Comparison of ENCODE assay signal across 8 mouse cellular contexts in the genomic region with DNA sequence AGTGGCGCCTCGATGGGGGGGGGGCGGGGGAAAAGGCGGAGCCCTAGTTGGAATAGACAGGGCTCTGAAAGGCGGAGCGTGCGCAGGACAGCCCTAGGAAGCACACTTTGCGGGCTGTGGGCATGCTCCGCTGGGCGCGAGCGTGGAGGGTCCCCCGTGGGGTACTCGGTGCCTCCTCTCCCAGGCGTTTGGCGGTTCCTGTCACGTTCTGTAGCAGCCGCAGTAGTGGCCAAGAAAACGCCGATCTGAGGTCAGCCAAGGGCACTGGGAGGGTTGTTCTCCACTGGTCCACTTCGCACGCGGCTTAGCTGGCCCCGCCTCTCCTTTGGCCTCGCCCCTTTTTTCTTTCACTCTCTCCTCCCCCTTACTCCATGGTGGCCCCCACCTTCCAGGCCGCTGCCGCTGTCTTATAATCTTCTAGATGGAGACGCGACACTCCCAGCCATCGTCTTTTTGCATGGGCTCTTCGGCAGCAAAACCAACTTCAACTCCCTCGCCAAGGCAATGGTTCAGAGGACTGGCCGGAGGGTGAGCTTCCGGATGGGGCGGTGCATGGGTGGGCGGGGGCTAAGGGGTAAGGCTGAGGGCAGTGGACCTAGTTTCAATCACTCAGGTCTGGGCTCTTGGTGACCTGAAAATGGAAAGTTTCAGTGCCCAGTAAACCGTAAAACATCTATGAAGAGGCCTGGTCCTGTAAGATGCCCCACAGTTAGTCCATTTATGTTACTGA. TPM values are rescaled to one million over a fixed set of nuclear protein-coding genes. Genes with fewer than 3 reads are reported as not detected.
A peak's percentile ranks its signal among the peaks of the same experiment; 100 is the strongest.
DNase-seq lines count a peak whose midpoint lies in the region; ATAC-seq and TF ChIP-seq lines count a peak whose summit lies in the region.

No protein-coding gene starts in this region.

- H3K9ac ChIP-seq in heart, embryonic 11.5 days (ENCODE audit: low read depth, low read length) = peak overlapping the region; percentile 82
- peak overlapping the region; percentile 73 for H3K9ac ChIP-seq in kidney, embryonic 16.5 days (replicated peaks; ENCODE audit: low read length)
- H3K9ac ChIP-seq in liver, embryonic 12.5 days = peak overlapping the region; percentile 67

- H3K4me2 ChIP-seq in heart, embryonic 11.5 days = peak overlapping the region; percentile 87
- H3K4me2 ChIP-seq in kidney, embryonic 16.5 days (replicated peaks; ENCODE audit: low read depth, low read length) = peak overlapping the region; percentile 69
- peak overlapping the region; percentile 96 for H3K4me2 ChIP-seq in liver, embryonic 12.5 days

- H3K27me3 ChIP-seq in C2C12 (ENCODE audit: control insufficient read depth, insufficient read depth, insufficient read length) = no peaks in the 10 kb centered on the region
- H3K27me3 ChIP-seq in heart, embryonic 11.5 days (ENCODE audit: control insufficient read depth, insufficient read depth, low read length) = peaks cover 2% of the 10 kb centered on the region; the same call in 1 of the 2 replicates
- no peaks in the 10 kb centered on the region for H3K27me3 ChIP-seq in kidney, embryonic 16.5 days (ENCODE audit: insufficient read depth, low read length)
- H3K27me3 ChIP-seq in liver, embryonic 12.5 days (replicated peaks) = 0 out of 2 replicates have a peak, but pooled peaks cover 10% of the 10 kb centered on the region
- no peaks in the 10 kb centered on the region for H3K27me3 ChIP-seq in splenic B cell, adult 2 months (ENCODE audit: control insufficient read depth, insufficient read depth, low read length, poor library complexity, severe bottlenecking)

- no peaks in the 10 kb centered on the region for H3K9me3 ChIP-seq in heart, embryonic 11.5 days (replicated peaks; ENCODE audit: control insufficient read depth, low read length)
- no peaks in the 10 kb centered on the region for H3K9me3 ChIP-seq in kidney, embryonic 16.5 days (ENCODE audit: low read length)
- H3K9me3 ChIP-seq in liver, embryonic 12.5 days (replicated peaks) = no peaks in the 10 kb centered on the region

- no peaks in the 10 kb centered on the region for H3K79me3 ChIP-seq in C2C12 (ENCODE audit: low read depth)

- H3K4me1 ChIP-seq in heart, embryonic 11.5 days (ENCODE audit: control insufficient read depth, insufficient read depth, low read length) = peaks cover 19% of the 10 kb centered on the region
- peaks cover 30% of the 10 kb centered on the region for H3K4me1 ChIP-seq in kidney, embryonic 16.5 days (ENCODE audit: insufficient read depth, low read length)
- peaks cover 46% of the 10 kb centered on the region for H3K4me1 ChIP-seq in liver, embryonic 12.5 days

- TF ChIP-seq CTCF in C2C12 (IDR thresholded peaks at IDR 0.05; ENCODE audit: control insufficient read depth, insufficient read depth, insufficient read length) = no peak

- peak; percentile 94 for DNase-seq in brain, adult 2 months (ENCODE audit: low read depth, low spot score)
- DNase-seq in naive thymus-derived CD4-positive, alpha-beta T cell, adult 2 months (ENCODE audit: low read depth) = peak; percentile 96
- DNase-seq in splenic B cell, adult 2 months (ENCODE audit: low read depth, low spot score) = peak; percentile 91

- peak overlapping the region; percentile 48 for H3K4me3 ChIP-seq in C2C12 (ENCODE audit: insufficient read depth, poor library complexity, severe bottlenecking)
- peak overlapping the region; percentile 66 for H3K4me3 ChIP-seq in heart, embryonic 11.5 days (ENCODE audit: low read depth, low read length)
- peak overlapping the region; percentile 54 for H3K4me3 ChIP-seq in kidney, embryonic 16.5 days (ENCODE audit: low read length)
- peak overlapping the region; percentile 69 for H3K4me3 ChIP-seq in liver, embryonic 12.5 days

- H3K27ac ChIP-seq in heart, embryonic 11.5 days (ENCODE audit: low read depth, low read length) = peak overlapping the region; percentile 98
- peak overlapping the region; percentile 99 for H3K27ac ChIP-seq in kidney, embryonic 16.5 days (ENCODE audit: low read length)
- peak overlapping the region; percentile 90 for H3K27ac ChIP-seq in liver, embryonic 12.5 days

- H3ac ChIP-seq in C2C12 (ENCODE audit: control insufficient read depth, insufficient read length, low read depth) = peak overlapping the region; percentile 80

- peak; percentile 59 for ATAC-seq in erythroblast, adult 5-6 weeks (replicated peaks; ENCODE audit: low FRiP score, poor library complexity, severe bottlenecking)
- ATAC-seq in heart, embryonic 11.5 days (replicated peaks; ENCODE audit: insufficient number of reproducible peaks, low FRiP score, low TSS enrichment) = peak; percentile 76
- ATAC-seq in kidney, embryonic 16.5 days (ENCODE audit: low FRiP score, low TSS enrichment) = peak; percentile 82
- ATAC-seq in liver, embryonic 12.5 days = peak; percentile 71

- H3K79me2 ChIP-seq in C2C12 (ENCODE audit: control insufficient read depth, insufficient read depth) = no peaks in the 10 kb centered on the region

- 0% methylated on average over 33 of the region's 37 CpGs for WGBS in heart, embryonic 11.5 days (ENCODE audit: insufficient replicate concordance)
- WGBS in kidney, embryonic 16.5 days = under 1% methylated on average over 36 of the region's 37 CpGs
- WGBS in liver, embryonic 12.5 days (ENCODE audit: insufficient replicate concordance) = under 1% methylated on average over 37 of the region's 37 CpGs

- no peaks in the 10 kb centered on the region for H3K36me3 ChIP-seq in C2C12 (ENCODE audit: control insufficient read depth, insufficient read depth)
- no peaks in the 10 kb centered on the region for H3K36me3 ChIP-seq in heart, embryonic 11.5 days (ENCODE audit: control insufficient read depth, insufficient read depth, low read length)
- no peaks in the 10 kb centered on the region for H3K36me3 ChIP-seq in kidney, embryonic 16.5 days (ENCODE audit: insufficient read depth, low read length)
- peaks cover 9% of the 10 kb centered on the region for H3K36me3 ChIP-seq in liver, embryonic 12.5 days
- no peaks in the 10 kb centered on the region; the same call in 1 of the 2 replicates for H3K36me3 ChIP-seq in splenic B cell, adult 2 months (ENCODE audit: control insufficient read depth, insufficient read depth, low read length, poor library complexity, severe bottlenecking)

TF ChIP-seq in C2C12, 6 proteins besides CTCF, POLR2A, EP300 and RAD21:
- peak; percentile 63 for TF ChIP-seq MAX (IDR thresholded peaks at IDR 0.05)
- no peak for TF ChIP-seq MYOD1 (IDR thresholded peaks at IDR 0.05; ENCODE audit: control insufficient read depth, insufficient read length, low read depth)
- TF ChIP-seq FOSL1 (IDR thresholded peaks at IDR 0.05; ENCODE audit: insufficient read depth, low read length, poor library complexity, severe bottlenecking) = no peak
- no peak for TF ChIP-seq MYOG (IDR thresholded peaks at IDR 0.05; ENCODE audit: control insufficient read depth, extremely low read depth, insufficient read length)

RNA-seq across cellular contexts. Expression of gene Abhd11, which starts 0.8 kb away (rescaled TPM):
- 26.8 TPM for polyA plus RNA-seq in C2C12 (2012; fragmentation: generic; extraction: Trizol)
- total RNA-seq in erythroblast, adult 5-6 weeks (2015; ENCODE audit: low replicate concordance) = 4.6 and 19.0 TPM in 2 replicates
- total RNA-seq in erythroblast, adult 5-6 weeks (2017; ENCODE audit: low replicate concordance) = 11.6 and 17.5 TPM in 2 replicates
- 58.2 and 59.9 TPM in 2 replicates for polyA plus RNA-seq in heart, embryonic 11.5 days (2014; fragmentation: Nextera tagmentation; extraction: Ambion mirVana)
- 81.1 and 81.9 TPM in 2 replicates for polyA plus RNA-seq in kidney, embryonic 16.5 days (2015; fragmentation: Nextera tagmentation; extraction: Ambion mirVana)
- polyA plus RNA-seq in liver, embryonic 12.5 days (2016; fragmentation: Nextera tagmentation; extraction: Ambion mirVana) = 39.1 and 45.3 TPM in 2 replicates

RNA-seq across cellular contexts. Expression of gene Stx1a, which starts 13.5 kb away (rescaled TPM):
- 5.3 TPM for polyA plus RNA-seq in C2C12 (2012; fragmentation: generic; extraction: Trizol)
- not detected in 2 replicates for total RNA-seq in erythroblast, adult 5-6 weeks (2015; ENCODE audit: low replicate concordance)
- total RNA-seq in erythroblast, adult 5-6 weeks (2017; ENCODE audit: low replicate concordance) = not detected in 2 replicates
- polyA plus RNA-seq in heart, embryonic 11.5 days (2014; fragmentation: Nextera tagmentation; extraction: Ambion mirVana) = 10.4 and 13.4 TPM in 2 replicates
- polyA plus RNA-seq in kidney, embryonic 16.5 days (2015; fragmentation: Nextera tagmentation; extraction: Ambion mirVana) = 13.4 and 13.5 TPM in 2 replicates
- polyA plus RNA-seq in liver, embryonic 12.5 days (2016; fragmentation: Nextera tagmentation; extraction: Ambion mirVana) = 2.7 and 2.8 TPM in 2 replicates

RNA-seq across cellular contexts. Expression of gene Cldn3, which starts 23.7 kb away (rescaled TPM):
- not detected for polyA plus RNA-seq in C2C12 (2012; fragmentation: generic; extraction: Trizol)
- not detected in 2 replicates for total RNA-seq in erythroblast, adult 5-6 weeks (2015; ENCODE audit: low replicate concordance)
- total RNA-seq in erythroblast, adult 5-6 weeks (2017; ENCODE audit: low replicate concordance) = not detected in 2 replicates
- 1.2 and 1.5 TPM in 2 replicates for polyA plus RNA-seq in heart, embryonic 11.5 days (2014; fragmentation: Nextera tagmentation; extraction: Ambion mirVana)
- 67.7 and 69.2 TPM in 2 replicates for polyA plus RNA-seq in kidney, embryonic 16.5 days (2015; fragmentation: Nextera tagmentation; extraction: Ambion mirVana)
- 0.55 and 0.57 TPM in 2 replicates for polyA plus RNA-seq in liver, embryonic 12.5 days (2016; fragmentation: Nextera tagmentation; extraction: Ambion mirVana)

RNA-seq across cellular contexts. Expression of gene Dnajc30, which starts 54.2 kb away (rescaled TPM):
- polyA plus RNA-seq in C2C12 (2012; fragmentation: generic; extraction: Trizol) = 16.8 TPM
- total RNA-seq in erythroblast, adult 5-6 weeks (2015; ENCODE audit: low replicate concordance) = 1.5 and 7.9 TPM in 2 replicates
- total RNA-seq in erythroblast, adult 5-6 weeks (2017; ENCODE audit: low replicate concordance) = 2.2 and 4.6 TPM in 2 replicates
- polyA plus RNA-seq in heart, embryonic 11.5 days (2014; fragmentation: Nextera tagmentation; extraction: Ambion mirVana) = 29.2 and 30.9 TPM in 2 replicates
- 33.3 and 38.7 TPM in 2 replicates for polyA plus RNA-seq in kidney, embryonic 16.5 days (2015; fragmentation: Nextera tagmentation; extraction: Ambion mirVana)
- 15.9 and 19.1 TPM in 2 replicates for polyA plus RNA-seq in liver, embryonic 12.5 days (2016; fragmentation: Nextera tagmentation; extraction: Ambion mirVana)

RNA-seq across cellular contexts. Expression of gene Bud23, which starts 55.0 kb away (rescaled TPM):
- polyA plus RNA-seq in C2C12 (2012; fragmentation: generic; extraction: Trizol) = 63.8 TPM
- total RNA-seq in erythroblast, adult 5-6 weeks (2015; ENCODE audit: low replicate concordance) = 23.4 and 30.9 TPM in 2 replicates
- 12.0 and 17.3 TPM in 2 replicates for total RNA-seq in erythroblast, adult 5-6 weeks (2017; ENCODE audit: low replicate concordance)
- polyA plus RNA-seq in heart, embryonic 11.5 days (2014; fragmentation: Nextera tagmentation; extraction: Ambion mirVana) = 74.8 and 78.3 TPM in 2 replicates
- 134 and 139 TPM in 2 replicates for polyA plus RNA-seq in kidney, embryonic 16.5 days (2015; fragmentation: Nextera tagmentation; extraction: Ambion mirVana)
- polyA plus RNA-seq in liver, embryonic 12.5 days (2016; fragmentation: Nextera tagmentation; extraction: Ambion mirVana) = 97.8 and 104 TPM in 2 replicates

Comparison
In these comparisons a context has a peak if more than half of its experiments do, and no peak if none do; other contexts are left out.
1. Peak in every context shown above with its lines: DNase-seq, ATAC-seq, H3K4me3 ChIP-seq and H3K27ac ChIP-seq.
2. RNA of gene Cldn3, which starts 23.7 kb away (polyA plus RNA-seq): 67.7 to 69.2 TPM in kidney, embryonic 16.5 days; 1.2 to 1.5 TPM in heart, embryonic 11.5 days, 0.55 to 0.57 TPM in liver, embryonic 12.5 days and not detected in C2C12 (single experiment); every median in the first group is over 10 times any median in the second.